Mouse (Mus musculus): ENCODE results near the gene Macrod2.

DNA sequence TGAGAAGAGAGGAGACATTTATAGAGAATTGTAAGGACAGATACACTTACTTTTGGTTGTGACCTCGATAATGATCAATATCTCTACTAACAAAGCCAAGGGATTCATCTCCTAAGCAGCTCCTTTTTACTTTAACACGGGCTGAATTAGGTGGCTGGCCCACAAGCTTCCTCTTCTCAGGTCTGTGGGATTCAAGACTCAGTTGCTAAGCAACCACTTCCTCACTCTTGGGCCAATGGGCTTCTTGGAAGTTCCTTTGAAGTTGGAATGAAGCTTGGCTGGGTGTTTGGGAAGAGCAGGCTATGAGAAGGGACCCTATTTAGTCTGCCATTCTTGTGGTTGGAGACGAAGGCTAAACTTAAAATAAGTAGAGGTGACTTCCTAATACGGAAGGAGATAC is 5.6 kb upstream of the Macrod2 start, which contains the start of gene Sel1l2:
- TF ChIP-seq EP300 (IDR thresholded peaks at IDR 0.05; ENCODE audit: low read depth): no peak
- TF ChIP-seq CTCF (IDR thresholded peaks at IDR 0.05; ENCODE audit: low read depth): no peak
